Mouse (Mus musculus) spleen, postnatal 36 days (tissue): ENCODE results near the gene Phactr4.
"Not testable (repeated sequence)": the region's sequence is repeated elsewhere in the genome, so short reads cannot be mapped to it uniquely, and the experiment has no call there.

Experiments
- DNase-seq, 2 experiments: peaks; one replicate each; pipeline ENCODE4 v3.0.0; 2022; ENCODE audit warnings: low spot score in 2 of 2, mixed read lengths in 1 of 2

The Phactr4 gene

DNA sequence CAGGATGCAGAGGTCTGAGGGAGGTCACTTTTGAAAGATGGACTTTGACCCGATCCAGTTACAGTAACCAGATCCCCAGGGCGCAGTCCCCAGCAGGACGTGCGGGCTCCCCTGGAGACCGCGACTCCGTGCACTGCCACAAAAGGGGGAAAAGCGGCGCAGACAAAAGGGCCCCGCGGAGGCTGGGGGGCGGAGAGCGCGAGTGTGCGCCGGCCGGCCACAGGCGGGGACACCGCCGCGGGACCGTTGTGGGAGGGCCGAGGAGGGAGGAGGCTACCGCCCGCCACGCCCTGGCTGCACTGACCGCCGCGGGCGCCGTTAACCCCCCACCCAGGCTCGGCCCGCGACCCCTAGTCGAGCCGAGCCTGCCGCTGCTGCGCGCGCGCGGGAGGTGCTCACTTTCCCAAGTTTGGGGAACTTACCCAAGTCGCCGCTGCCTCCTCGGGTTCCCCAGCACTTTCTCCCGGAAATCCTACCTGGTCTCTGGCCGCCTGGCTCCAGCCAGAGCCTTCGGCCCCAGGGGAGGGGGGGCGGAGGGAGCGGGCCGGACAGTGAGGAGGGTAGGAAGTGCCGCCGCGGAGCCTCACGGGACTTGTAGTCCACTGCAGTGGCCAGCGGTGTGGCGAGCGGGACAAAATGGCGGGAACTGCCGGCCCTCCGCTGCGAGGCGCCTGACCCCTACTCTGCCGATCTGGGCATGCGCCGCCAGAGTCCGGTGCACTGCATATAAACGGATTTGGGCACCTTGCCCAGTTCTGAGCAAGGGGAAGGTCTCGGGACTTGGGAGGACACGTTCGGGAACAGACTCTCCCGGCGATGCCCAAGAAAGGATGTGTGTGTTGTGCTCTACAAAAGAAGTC lies at the start of gene Phactr4:
Gene Phactr4, minus strand, starts transcription at position 567 of the 860 bp plus-strand sequence.
- peak; percentile 90 to 92 for DNase-seq

DNA sequence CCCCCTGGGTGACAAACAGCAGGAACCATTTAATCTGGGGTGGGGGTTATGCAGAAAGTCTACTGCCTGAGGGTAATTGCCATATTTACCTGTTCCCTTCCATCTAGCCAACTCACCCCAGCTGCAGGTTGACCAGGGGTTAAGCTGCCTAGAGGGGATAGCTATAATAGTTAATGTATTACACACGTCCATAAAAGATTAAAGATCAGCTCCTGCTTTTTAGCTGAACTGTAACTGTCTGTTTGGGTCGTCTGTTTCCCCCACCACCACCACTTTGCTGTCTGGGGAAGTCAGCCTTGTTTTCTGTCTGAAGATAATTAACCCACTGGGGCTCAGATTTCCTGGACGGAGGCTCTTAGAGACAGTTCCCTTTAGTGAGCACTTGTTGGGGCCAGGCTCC lies 47.6 kb upstream of the Phactr4 start:
- DNase-seq, result no peak

DNA sequence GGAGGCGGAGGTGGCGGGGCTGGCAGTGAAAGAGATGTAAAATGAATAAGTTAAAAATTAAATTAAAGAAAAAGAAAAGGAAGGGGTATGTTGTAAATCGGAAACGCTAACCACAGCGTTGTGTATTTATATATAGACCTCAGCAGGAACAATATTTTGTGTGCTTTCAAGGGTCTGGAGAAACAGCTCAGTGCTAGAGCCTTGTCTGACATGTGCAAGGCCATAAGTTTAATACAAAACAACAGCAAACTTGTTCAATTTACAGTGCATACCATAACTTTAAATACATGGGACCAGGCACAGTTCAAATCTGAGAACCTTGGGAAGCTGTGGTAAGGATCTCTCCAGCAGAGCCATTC lies 41.9 kb upstream of the Phactr4 start:
- no peak for DNase-seq

DNA sequence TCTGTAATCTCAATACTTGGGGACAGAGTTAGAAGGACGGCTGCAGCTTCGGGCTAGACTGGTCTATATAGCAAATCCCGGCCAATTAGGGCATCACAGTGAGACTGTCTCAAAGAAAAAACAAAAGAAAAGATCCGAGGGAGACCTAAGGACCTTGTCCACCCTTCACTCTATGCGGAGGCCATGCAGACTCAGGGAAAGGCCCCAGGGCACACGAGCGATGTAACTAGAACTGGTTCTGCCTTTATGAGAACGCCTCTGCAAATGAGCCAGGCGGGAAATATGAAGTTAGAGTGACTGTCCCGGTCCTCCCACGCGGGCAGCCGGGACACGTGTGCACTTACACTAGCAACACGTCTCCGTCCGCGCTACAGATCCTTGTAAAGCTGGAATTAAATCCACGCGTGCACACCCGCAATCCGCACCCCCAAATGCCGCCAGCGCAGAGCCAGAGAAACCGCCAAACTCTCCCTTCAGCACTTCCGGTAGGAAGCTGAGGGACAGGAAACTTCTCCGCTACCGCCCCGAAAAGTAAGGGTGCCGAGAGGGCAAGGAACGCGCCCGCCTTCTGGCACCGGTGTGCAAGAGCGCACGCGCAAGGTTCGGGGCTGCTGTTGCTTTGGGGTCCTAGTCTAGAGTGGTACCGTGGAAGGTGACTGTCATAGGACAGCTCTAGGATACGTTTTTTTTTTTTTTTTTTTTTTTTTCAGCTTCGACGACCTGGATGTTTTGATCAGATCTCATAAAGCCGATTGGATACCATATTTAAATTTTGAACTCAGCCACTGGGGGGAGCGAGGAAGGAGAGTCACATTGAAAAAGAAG lies 41.4 kb upstream of the Phactr4 start, which contains the start of gene Med18:
Gene Med18, minus strand, starts transcription at position 492 of the 825 bp plus-strand sequence.
- peak; percentile 93 to 94 for DNase-seq

DNA sequence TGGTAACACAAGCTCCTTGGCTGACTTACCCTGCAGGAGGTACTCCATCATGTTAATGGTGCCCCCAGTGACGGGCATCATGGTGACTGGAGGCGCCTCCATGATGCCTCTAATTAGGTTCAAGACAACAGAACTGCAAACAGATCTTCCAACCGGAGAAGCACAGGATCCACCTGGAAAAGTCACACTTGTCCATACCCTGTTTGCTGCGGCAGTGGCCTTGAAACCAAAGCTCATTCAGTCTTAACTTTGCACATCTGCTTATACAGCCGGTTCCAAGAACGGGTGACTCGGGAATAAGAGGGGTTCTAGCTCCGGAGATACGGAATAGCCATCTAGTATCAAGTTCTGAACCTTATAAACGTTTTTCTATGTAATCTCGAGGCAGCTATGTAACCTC lies 40.5 kb upstream of the Phactr4 start:
- no peak for DNase-seq

DNA sequence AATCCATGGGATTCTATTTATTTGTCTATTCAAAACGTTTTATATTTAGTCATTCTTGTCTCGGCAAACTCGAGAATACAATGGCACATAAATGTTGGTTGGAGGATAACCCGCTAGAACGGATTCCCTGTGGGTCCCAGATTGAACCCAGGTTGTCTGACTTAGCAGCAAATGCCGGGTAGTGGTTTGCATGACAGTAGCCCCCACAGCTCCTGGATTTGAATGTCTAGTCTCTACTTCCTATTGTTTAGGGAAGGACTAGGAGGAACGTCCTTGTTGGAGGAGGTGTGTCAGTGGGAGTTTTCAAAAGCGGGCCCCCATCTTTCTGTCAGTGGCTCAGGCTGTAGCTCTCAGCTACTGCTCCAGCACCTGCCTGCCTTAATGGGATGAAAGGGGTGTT lies 37.9 kb upstream of the Phactr4 start:
- no peak for DNase-seq

DNA sequence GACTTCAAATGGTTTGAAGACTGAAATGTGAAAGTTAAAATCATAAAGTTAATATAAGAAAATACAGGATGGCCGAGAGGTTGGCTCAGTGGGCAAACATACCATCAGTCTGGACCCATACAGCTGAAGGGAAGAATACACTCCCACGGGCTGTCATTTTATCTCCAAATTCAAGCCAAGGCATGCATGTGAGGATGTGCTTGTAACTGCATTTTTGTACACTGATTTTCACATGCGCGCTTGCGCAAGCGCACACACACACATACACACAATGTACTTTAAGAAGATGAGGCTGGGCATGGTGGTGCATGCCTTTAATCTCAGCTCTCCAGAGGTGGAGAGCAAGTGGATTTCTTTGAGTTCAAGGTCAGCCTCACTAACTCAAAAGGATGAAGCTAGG lies 33.3 kb upstream of the Phactr4 start:
- no peak for DNase-seq

DNA sequence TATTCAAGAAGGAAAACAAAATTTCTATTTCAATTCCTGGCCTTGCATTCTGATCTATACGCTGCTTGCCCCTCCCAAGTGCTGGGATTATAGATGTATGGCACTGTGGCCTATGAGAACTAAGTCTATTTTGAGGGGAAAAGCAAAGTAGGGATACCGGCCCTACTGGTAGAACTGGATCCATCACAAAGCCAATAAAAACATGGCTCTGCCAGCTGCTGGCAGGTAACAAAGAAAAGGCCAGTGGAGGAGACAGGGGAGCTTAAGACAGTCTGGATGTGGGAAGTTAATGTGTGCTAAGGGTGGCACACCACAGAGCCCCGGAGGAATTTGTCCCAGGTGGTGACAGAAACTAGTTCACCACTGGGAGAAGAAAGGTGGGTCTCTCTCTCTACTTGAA lies 32.9 kb upstream of the Phactr4 start:
- no peak for DNase-seq

DNA sequence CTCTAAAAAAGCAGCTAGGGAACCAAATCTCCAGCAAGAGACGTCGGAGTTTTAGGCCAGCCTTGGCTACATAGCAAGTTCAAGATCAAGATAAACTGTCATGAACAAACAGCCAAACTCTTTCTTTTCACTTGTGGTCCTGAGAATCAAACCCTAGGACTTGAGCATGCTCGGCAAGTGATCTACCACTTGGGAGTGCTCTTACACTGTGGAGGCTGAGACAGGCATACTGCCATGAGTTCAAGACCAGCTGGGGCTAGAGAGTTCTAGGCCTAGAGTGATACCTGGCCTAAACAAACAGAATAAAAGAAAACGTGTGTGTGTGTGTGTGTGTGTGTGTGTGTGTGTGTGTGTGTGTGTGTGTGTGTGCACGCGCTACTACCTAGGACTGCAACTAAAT lies 31.9 kb upstream of the Phactr4 start:
- DNase-seq, result no peak

DNA sequence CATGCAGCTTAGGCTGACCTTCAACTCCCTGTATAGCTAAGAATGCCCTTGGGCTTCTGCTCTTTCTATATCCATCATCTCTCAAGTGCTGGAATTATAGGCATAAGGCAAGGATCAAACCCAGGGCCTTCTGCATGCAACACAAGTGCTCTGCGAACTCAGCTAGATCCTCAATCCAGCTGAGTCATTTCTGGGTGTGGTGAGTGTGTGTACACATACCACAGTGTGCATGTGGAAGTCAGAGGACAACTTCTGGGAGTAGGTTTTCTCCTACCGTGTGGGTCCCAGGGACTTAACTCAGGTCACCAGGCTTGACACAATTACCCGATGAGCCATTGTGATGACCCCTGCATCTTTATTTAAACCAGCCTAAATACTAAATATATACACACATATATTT lies 27.5 kb upstream of the Phactr4 start:
- no peak for DNase-seq

DNA sequence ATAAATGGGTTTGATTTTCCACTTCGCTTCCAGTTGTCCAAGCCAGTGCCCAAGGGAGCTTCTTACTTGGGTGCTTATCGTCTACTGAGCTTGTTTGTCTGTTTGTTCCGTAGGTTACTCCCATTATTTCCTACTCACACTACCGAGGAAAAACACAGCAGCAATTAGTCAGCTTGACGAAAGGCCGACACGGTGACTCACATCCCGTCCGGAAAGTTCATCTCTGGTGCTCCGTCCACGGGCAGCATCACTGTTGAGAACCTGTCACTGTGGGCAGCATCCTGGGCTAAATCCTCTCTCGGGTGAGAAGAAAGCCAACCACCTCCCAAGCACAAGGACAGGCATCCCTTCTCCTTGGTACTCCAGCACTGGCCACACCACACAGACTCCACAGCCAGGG lies 23.8 kb upstream of the Phactr4 start:
- DNase-seq, result no peak

DNA sequence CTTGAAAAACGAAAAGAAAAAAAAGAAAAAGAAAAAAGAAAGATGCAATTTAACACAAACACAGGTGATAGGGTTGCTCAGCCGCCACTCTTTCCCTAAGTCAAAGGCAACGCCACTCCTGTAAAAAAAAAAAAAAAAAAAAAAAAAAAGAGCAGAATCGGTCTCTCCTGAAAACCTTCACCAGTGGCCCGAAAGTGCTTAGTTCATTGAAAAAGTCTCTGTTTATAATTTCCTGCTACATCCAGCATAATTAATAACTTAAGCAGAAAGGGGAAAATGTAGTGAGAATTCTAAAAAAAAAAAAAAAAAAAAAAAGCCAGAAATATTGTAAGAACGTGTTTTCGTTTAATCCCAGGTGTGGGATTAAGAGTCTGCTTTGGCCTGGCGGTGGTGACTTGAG lies 22.2 kb upstream of the Phactr4 start:
- no peak for DNase-seq

DNA sequence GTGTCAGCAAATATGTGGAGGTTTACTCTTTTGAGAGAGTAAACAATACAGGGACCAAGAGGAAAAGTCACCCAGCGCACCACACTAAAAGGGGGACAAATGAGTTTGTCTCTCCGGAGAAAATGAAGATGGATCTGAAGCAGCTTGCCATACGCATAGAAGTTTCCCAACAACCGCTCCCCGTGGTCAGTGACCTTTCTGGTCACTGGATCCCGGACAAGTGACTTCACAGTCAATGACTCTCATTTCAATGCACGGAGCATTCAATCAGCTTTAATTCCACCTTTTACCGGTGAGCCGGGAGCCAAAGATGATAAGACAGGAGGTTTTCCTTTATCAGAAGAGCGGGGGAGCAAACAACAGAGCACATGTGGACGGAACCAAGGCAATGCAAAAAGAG lies 15.6 kb upstream of the Phactr4 start:
- DNase-seq, result no peak

DNA sequence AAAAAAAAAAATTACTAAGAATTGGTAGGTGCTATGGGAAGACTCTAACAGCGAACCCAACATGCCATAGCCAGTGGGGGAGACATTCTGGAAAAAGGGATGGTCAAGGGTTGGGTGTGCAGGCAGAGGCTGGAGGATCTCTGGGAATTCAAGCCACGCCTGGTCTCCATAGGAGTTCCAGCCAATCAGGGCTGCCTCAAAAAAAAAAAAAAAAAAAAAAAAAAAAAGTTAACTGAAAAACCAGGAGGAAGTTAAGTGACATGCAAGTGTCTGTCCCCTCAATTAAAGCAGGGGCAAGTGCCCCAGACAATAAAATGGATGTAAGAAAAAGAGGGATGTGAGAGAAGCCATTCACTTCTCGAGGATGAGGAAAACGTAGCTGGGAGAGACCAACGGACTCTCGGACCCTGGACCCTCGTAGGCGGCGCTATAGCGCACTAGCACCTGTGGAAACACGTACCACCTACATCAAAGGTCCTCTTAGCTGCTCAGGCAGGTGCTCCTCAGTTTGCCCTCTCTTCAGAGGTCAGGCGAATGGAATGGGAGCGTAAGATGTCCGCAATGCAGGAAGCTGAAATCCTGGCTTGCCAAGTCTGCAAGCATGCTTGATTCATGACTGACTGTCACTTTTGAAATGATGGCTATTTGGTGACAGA lies 10.6 kb upstream of the Phactr4 start:
- DNase-seq, result no peak

DNA sequence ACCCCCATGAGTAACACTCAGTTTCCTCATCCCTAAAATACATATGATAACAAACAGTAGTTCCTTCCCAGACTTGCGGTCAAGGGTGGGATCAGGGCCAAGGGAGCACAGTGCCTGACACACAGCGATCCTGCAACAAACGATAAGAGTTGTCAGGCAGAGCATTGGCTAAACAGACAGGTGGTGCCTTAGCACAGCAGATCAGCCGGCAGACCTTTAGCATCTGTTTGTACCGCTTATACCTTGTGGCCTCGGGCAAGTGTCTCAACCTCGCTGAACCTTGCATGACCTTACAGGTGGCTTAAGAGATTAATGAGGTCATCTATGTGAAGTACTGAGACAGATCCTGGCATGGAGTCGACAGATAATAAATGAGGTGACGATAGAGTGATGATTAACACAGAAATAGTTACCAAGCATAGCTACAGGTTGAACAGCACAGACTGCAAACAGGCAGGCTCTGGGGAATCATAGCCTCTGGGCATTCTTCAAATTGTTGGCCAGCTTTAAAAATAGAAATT lies 5.8 kb upstream of the Phactr4 start:
- peak; percentile 61 to 77 for DNase-seq

DNA sequence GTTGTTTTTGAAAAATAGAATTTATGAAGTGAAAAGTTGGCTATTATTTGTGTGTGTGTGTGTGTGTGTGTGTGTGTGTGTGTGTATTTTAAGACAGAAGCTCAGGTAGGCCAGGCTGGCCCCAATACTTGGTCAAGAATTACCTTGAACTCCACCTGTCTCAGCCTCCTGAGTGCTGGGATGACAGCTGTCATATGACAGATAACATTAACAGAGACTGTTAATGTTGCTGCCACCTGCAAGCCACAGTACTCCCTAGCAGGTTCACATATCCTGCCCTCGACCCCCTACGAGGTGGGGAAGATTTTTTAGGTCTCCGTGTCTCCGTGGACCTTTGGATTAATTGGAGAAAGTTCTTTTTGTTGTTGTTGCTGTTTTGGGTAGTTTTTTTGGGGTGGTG lies 5.2 kb upstream of the Phactr4 start:
- DNase-seq, result no peak

DNA sequence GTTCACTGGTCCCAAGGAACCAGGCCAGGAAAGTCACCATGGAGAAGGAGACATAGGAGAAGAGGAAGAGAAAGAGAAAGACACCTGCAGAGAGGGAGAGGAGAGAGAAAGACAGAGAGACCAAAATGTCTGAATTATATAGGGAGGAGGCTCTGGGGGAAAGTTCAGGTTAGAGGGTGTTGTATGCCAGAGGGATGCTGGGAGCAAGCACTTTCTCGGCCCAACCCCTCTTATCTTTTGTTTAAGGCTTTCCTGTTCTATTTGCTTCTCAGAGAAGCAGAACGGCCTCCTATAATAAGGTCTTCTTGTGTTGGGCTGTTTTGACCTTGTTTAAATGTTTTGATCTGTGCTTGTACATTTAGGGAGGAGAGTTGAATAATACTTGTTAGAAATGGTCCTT lies 3.7 kb upstream of the Phactr4 start:
- peak in 1 of 2 experiments; percentile 9 for DNase-seq

DNA sequence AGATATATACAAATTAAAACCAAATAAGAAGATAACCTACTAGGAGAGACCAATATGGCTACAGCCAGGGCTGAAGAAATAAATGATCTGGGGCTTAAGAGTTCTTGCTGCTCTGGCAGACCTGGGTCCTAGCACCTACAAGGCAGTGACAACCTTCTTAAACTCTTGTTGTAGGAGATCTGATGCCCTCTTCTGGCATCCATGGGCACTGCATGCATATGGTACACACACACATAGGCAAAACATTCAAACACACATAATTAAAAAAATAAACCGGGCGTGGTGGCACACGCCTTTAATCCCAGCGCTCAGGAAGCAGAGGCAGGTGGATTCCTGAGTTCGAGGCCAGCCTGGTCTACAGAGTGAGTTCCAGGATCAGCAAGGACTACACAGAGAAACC lies 2.5 kb upstream of the Phactr4 start:
- DNase-seq, result no peak

DNA sequence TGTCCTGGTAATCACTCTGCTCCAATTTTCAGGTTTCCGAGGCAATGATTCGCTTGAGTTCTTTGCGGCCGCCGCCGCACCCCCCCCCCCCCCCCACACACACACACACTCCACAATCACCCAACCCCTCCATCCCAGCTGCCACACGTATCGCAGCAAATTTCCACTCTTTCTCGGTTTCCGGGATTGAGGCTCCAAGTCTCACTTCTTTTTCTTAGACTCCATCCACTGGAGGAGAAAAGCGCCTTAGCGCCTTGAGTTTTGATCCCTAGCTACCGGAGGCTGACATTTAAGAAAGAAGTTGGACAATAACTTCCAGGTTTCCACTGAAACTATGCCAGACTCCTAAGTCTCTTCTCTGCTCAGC lies 750 bp downstream of the Phactr4 start:
- no peak for DNase-seq

DNA sequence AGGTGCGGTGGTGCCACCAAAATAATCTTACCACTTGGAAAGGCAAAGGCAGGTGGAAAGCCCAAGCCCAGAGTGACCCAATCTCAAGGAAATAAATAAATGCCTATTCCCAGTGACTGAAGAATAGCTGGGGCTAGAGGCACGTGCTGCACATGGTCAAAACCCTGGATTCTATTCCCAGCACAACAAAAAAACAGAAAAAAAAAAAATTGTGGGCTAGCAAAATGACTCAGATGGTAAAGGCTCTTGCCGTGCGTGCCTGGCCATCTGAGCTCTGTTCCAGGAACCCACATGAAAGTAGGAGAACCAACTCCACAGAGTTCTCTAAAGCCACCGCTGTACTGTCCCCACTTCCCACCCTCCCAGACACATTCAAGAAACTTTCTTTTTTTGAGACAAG lies 1.8 kb downstream of the Phactr4 start:
- no peak for DNase-seq

DNA sequence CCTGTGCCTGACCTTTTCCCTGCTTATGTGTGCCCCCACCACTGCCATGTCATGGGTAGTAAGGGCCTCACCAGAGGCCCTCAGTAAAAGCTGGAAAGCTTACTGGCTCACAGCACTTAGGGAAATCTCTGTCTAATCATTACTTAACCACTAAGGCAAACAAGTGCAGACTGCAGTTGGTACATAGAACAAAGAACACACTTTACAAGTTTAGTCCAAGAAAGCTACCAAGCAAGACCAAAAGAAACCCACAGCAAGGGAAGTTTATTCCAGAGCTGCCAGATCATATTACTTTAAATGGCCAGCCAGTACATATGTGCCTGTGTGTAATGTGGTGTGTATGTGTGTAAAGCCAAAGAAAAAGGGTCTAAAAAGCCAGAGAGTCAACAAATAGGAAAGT lies 6.3 kb downstream of the Phactr4 start:
- DNase-seq, result no peak

DNA sequence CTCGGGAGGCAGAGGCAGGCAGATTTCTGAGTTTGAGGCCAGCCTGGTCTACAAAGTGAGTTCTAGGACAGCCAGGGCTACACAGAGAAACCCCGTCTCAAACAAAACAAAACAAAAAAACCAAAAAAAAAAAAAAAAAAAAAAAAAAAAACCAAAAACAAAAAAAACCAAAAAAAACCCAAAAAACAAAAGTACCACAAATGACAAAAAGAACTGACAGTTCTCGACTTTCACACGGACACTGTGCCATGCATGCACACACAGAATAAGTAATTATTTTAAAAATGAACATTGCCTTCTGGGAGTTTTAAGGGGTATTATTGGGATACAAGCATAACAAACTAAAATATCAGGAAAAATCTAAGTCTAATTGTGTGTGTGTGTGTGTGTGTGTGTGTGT lies 9.0 kb downstream of the Phactr4 start:
- DNase-seq, result not testable (repeated sequence)
